Mouse (Mus musculus): Measurements from ENCODE around the gene Btbd7.

GRCm38 (mm10) chr12:102776035-102776434 lies 102.2 kb downstream of the Btbd7 start:
- no peak for TF ChIP-seq GATA1 (IDR thresholded peaks at IDR 0.05; ENCODE audit: low read length)
- no peak for TF ChIP-seq TAL1 (IDR thresholded peaks at IDR 0.05; ENCODE audit: low read length)

Measured in erythroblast, embryonic 14.5 days (primary cell).